Mouse (Mus musculus) intestine, embryonic 15.5 days (tissue): Measurements from ENCODE around the gene Slc2a4. TPM values are rescaled to one million over a fixed set of nuclear protein-coding genes. Genes with fewer than 3 reads are reported as not detected.

Experiments used
- ATAC-seq: fragments of 200-750 bp; cut with Nextera tagmentation; 2 replicates; pipeline ENCODE4 v1.8.0; 2017; ENCODE audit warnings: moderate TSS enrichment, moderate library complexity
- H3K27ac ChIP-seq: fragments of 300-500 bp; sonication (generic); 2 replicates; pipeline ENCODE4 v1.5.1; 2015; ENCODE audit warnings: mild to moderate bottlenecking, inconsistent platforms
- H3K27me3 ChIP-seq: fragments of 300-500 bp; sonication (generic); replicated peaks from 2 replicates; pipeline ENCODE4 v1.6.1; 2015; ENCODE audit warnings: inconsistent platforms
- H3K36me3 ChIP-seq: fragments of 300-500 bp; sonication (generic); 2 replicates; pipeline ENCODE4 v1.6.1; 2015; ENCODE audit warnings: inconsistent platforms
- H3K4me1 ChIP-seq: fragments of 300-500 bp; sonication (generic); replicated peaks from 2 replicates; pipeline ENCODE4 v1.6.1; 2015; ENCODE audit warnings: inconsistent platforms
- H3K4me2 ChIP-seq: fragments of 300-500 bp; sonication (generic); replicated peaks from 2 replicates; pipeline ENCODE4 v1.6.1; 2015; ENCODE audit warnings: mild to moderate bottlenecking, inconsistent platforms
- H3K4me3 ChIP-seq: fragments of 300-500 bp; sonication (generic); replicated peaks from 2 replicates; pipeline ENCODE4 v1.5.1; 2015; ENCODE audit warnings: inconsistent platforms
- H3K9ac ChIP-seq: fragments of 300-500 bp; sonication (generic); 2 replicates; pipeline ENCODE4 v1.6.1; 2015; ENCODE audit warnings: inconsistent platforms
- H3K9me3 ChIP-seq: fragments of 300-500 bp; sonication (generic); 2 replicates; pipeline ENCODE4 v1.6.1; 2016; ENCODE audit warnings: inconsistent platforms
- WGBS: fragments of 180-500 bp; shearing (Covaris S2); methylation state at CpG from one replicate; pipeline ENCODE4 v1.1.7; 2015; 5-methylcytosine and 5-hydroxymethylcytosine counted together
- polyA plus RNA-seq: library from polyadenylated mRNA; unstranded; fragments of >200 nt; fragmentation: Nextera tagmentation; extraction: Ambion mirVana; gene quantifications from 2 replicates; pipeline ENCODE4 v1.2.1, GENCODE M21; 2015

Slc2a4 gene
- polyA plus RNA-seq, 1 experiment from 2014 or later: 20.4 TPM

- Histone ChIP-seq H3K4me3 (peak overlapping the region; percentile 91), H3K27ac (no peak overlapping the region), H3K9ac (peak overlapping the region; percentile 96), H3K9me3 (no peaks in the 10 kb centered on the region), H3K4me2 (peak overlapping the region; percentile 96), H3K4me1 (peaks cover 38% of the 10 kb centered on the region), H3K27me3 (no peaks in the 10 kb centered on the region), H3K36me3 (peaks cover 52% of the 10 kb centered on the region)
- ATAC-seq: no peak
- 35% methylated on average over 9 of the region's 9 CpGs for WGBS
Observed at GRCm38 (mm10) chr11:69914917-69915430, 33.0 kb downstream of the Slc2a4 start.

GRCm38 (mm10) chr11:69914372-69914764 lies 33.6 kb downstream of the Slc2a4 start:
- peaks cover 35% of the 10 kb centered on the region for H3K4me1 ChIP-seq
- no peaks in the 10 kb centered on the region for H3K9me3 ChIP-seq
- WGBS: 1% methylated on average over 17 of the region's 17 CpGs
- H3K9ac ChIP-seq: peak overlapping the region; percentile 96
- peak overlapping the region; percentile 91 for H3K4me3 ChIP-seq
- peak overlapping the region; percentile 96 for H3K4me2 ChIP-seq
- no peak; the same call in 1 of the 2 replicates for ATAC-seq
- peaks cover 58% of the 10 kb centered on the region for H3K36me3 ChIP-seq
- no peaks in the 10 kb centered on the region for H3K27me3 ChIP-seq
- peak overlapping the region; percentile 73 for H3K27ac ChIP-seq

- no peaks in the 10 kb centered on the region for H3K9me3 ChIP-seq
- peaks cover 63% of the 10 kb centered on the region for H3K36me3 ChIP-seq
- H3K4me3 ChIP-seq: peak within 1 kb of the TSS; percentile 91
- peak; percentile 91 for ATAC-seq
- peaks cover 29% of the 10 kb centered on the region for H3K4me1 ChIP-seq
- H3K4me2 ChIP-seq: peak within 1 kb of the TSS; percentile 96
- no peaks in the 10 kb centered on the region for H3K27me3 ChIP-seq
- WGBS: 2% methylated on average over 61 of the region's 61 CpGs
- H3K9ac ChIP-seq: peak within 1 kb of the TSS; percentile 96
- peak within 1 kb of the TSS; percentile 73 for H3K27ac ChIP-seq
Observed at GRCm38 (mm10) chr11:69913554-69914371, 34.2 kb downstream of the Slc2a4 start, which contains the start of gene Gps2. Gps2 (plus strand) TSS chr11:69913888.

GRCm38 (mm10) chr11:69912716-69913530 lies 35.1 kb downstream of the Slc2a4 start:
- H3K9me3 ChIP-seq: no peaks in the 10 kb centered on the region
- H3K4me2 ChIP-seq: peak overlapping the region; percentile 96
- peak overlapping the region; percentile 96; the same call in 1 of the 2 replicates for H3K9ac ChIP-seq
- H3K36me3 ChIP-seq: peaks cover 63% of the 10 kb centered on the region
- no peak for ATAC-seq
- H3K4me1 ChIP-seq: peaks cover 27% of the 10 kb centered on the region
- no peaks in the 10 kb centered on the region for H3K27me3 ChIP-seq
- peak overlapping the region; percentile 45; the same call in 1 of the 2 replicates for H3K27ac ChIP-seq
- H3K4me3 ChIP-seq: peak overlapping the region; percentile 91
- 74% methylated on average over 15 of the region's 15 CpGs for WGBS

- H3K27ac ChIP-seq: no peak overlapping the region
- ATAC-seq: no peak
- H3K4me2 ChIP-seq: no peak overlapping the region
- no peak overlapping the region for H3K4me3 ChIP-seq
- H3K27me3 ChIP-seq: no peaks in the 10 kb centered on the region
- H3K9me3 ChIP-seq: no peaks in the 10 kb centered on the region
- H3K9ac ChIP-seq: no peak overlapping the region
- peaks cover 27% of the 10 kb centered on the region for H3K4me1 ChIP-seq
- WGBS: 89% methylated on average over 6 of the region's 6 CpGs
- peaks cover 70% of the 10 kb centered on the region for H3K36me3 ChIP-seq
Observed at GRCm38 (mm10) chr11:69911701-69912100, 36.3 kb downstream of the Slc2a4 start.

GRCm38 (mm10) chr11:69910781-69911560 lies 37.0 kb downstream of the Slc2a4 start:
- no peaks in the 10 kb centered on the region for H3K9me3 ChIP-seq
- ATAC-seq: no peak
- H3K4me1 ChIP-seq: peaks cover 22% of the 10 kb centered on the region
- H3K4me2 ChIP-seq: no peak overlapping the region
- no peak overlapping the region for H3K27ac ChIP-seq
- no peak overlapping the region for H3K4me3 ChIP-seq
- peaks cover 72% of the 10 kb centered on the region for H3K36me3 ChIP-seq
- H3K27me3 ChIP-seq: no peaks in the 10 kb centered on the region
- 90% methylated on average over 17 of the region's 17 CpGs for WGBS
- no peak overlapping the region for H3K9ac ChIP-seq

- no peaks in the 10 kb centered on the region for H3K27me3 ChIP-seq
- H3K4me3 ChIP-seq: no peak overlapping the region
- ATAC-seq: no peak
- H3K9ac ChIP-seq: no peak overlapping the region
- no peak overlapping the region for H3K27ac ChIP-seq
- peaks cover 16% of the 10 kb centered on the region for H3K4me1 ChIP-seq
- H3K4me2 ChIP-seq: no peak overlapping the region
- no peaks in the 10 kb centered on the region for H3K9me3 ChIP-seq
- peaks cover 75% of the 10 kb centered on the region for H3K36me3 ChIP-seq
- WGBS: 89% methylated on average over 8 of the region's 8 CpGs
Observed at GRCm38 (mm10) chr11:69910177-69910576, 37.8 kb downstream of the Slc2a4 start.

- peaks cover 7% of the 10 kb centered on the region for H3K4me1 ChIP-seq
- H3K4me3 ChIP-seq: no peak overlapping the region
- H3K9ac ChIP-seq: no peak overlapping the region
- H3K9me3 ChIP-seq: no peaks in the 10 kb centered on the region
- ATAC-seq: no peak
- no peak overlapping the region for H3K4me2 ChIP-seq
- no peaks in the 10 kb centered on the region for H3K27me3 ChIP-seq
- WGBS: 90% methylated on average over 5 of the region's 5 CpGs
- H3K27ac ChIP-seq: no peak overlapping the region
- H3K36me3 ChIP-seq: peaks cover 82% of the 10 kb centered on the region
Observed at GRCm38 (mm10) chr11:69909174-69909573, 38.8 kb downstream of the Slc2a4 start.

- 93% methylated on average over 11 of the region's 11 CpGs for WGBS
- no peak overlapping the region for H3K27ac ChIP-seq
- no peaks in the 10 kb centered on the region for H3K27me3 ChIP-seq
- peaks cover 6% of the 10 kb centered on the region for H3K4me1 ChIP-seq
- peaks cover 87% of the 10 kb centered on the region for H3K36me3 ChIP-seq
- H3K9me3 ChIP-seq: no peaks in the 10 kb centered on the region
- ATAC-seq: no peak
- H3K4me3 ChIP-seq: no peak overlapping the region
- no peak overlapping the region for H3K9ac ChIP-seq
- H3K4me2 ChIP-seq: no peak overlapping the region
Observed at GRCm38 (mm10) chr11:69908645-69909044, 39.3 kb downstream of the Slc2a4 start.

- Histone ChIP-seq H3K4me2 (no peak overlapping the region), H3K4me1 (peaks cover 17% of the 10 kb centered on the region), H3K27ac (no peak overlapping the region), H3K27me3 (no peaks in the 10 kb centered on the region), H3K4me3 (no peak overlapping the region), H3K9me3 (no peaks in the 10 kb centered on the region), H3K36me3 (peaks cover 55% of the 10 kb centered on the region), H3K9ac (no peak overlapping the region)
- WGBS: 94% methylated on average over 9 of the region's 9 CpGs
- no peak for ATAC-seq
Observed at GRCm38 (mm10) chr11:69904311-69904710, 43.7 kb downstream of the Slc2a4 start.

- Histone ChIP-seq H3K4me2 (peak overlapping the region; percentile 97), H3K4me1 (peaks cover 17% of the 10 kb centered on the region), H3K4me3 (peak overlapping the region; percentile 91), H3K9me3 (no peaks in the 10 kb centered on the region), H3K36me3 (peaks cover 42% of the 10 kb centered on the region), H3K27me3 (no peaks in the 10 kb centered on the region), H3K27ac (no peak overlapping the region), H3K9ac (peak overlapping the region; percentile 87)
- WGBS: 82% methylated on average over 13 of the region's 13 CpGs
- ATAC-seq: no peak
Observed at GRCm38 (mm10) chr11:69902972-69903371, 45.0 kb downstream of the Slc2a4 start.
